Mouse (Mus musculus) liver, adult 2 months (tissue): ENCODE measurements around the gene Chst5.

Experiments
- CTCF ChIP-seq: fragments of 200-500 bp; IDR thresholded peaks from 2 replicates; pipeline ENCODE4 v1.5.1; 2011; ENCODE audit warnings: low read depth, low read length, control low read depth
- POLR2A ChIP-seq: fragments of 200-500 bp; IDR thresholded peaks from 2 replicates; pipeline ENCODE4 v1.6.1; 2011; ENCODE audit warnings: low read length, control low read depth; ENCODE audit not compliant: insufficient read depth; ENCODE audit errors: extremely low read depth

- no peak for TF ChIP-seq CTCF
- no peak for TF ChIP-seq POLR2A
These were observed 10.7 kb upstream of the Chst5 start for GRCm38 (mm10) chr8:111920971-111921370.
